Mouse (Mus musculus): ENCODE data around the gene Isl2.

Isl2 gene

DNA sequence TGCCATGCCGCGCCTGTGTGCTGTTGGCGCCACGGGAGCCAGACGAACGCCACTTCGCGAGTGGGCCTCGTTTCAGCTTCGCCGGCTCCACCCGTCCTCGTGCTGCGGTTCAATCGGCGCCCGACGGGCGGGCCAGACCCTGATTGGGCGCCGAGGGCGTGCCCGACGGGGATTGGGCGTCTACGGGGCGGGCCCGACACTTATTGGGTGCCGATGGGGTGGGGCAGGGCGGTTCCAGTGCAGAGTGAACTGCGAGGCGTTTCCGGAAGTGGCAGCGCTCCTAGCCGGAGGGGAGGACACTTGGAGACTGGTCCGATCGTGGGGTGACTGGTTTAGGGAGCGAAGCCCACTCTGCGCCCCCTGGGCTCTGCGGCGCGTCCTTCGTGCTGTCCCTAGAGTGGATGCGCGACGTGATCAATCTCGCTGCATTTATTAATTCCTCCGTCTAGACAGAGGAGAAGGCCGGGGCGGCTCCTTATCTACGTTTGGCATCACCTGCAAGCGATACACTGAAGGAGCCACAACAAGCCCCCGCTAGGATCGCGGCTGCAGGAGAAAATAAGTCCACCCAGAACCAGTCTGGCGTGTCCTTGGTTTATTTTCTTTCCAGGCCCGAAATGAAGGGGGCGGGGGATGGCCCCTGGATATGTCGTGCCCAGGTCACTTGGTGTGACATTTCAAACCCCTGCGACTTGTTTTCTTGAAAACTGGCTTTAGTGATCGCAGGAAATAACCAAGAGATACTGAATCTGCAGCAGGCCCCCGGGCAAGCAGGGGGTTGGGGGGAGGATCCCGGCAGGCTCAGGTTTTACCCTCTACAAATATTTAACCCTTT lies 7.9 kb downstream of the Isl2 start:
- DNase-seq (ENCODE audit: extremely low spot score, low spot score) = peak; percentile 55

DNA sequence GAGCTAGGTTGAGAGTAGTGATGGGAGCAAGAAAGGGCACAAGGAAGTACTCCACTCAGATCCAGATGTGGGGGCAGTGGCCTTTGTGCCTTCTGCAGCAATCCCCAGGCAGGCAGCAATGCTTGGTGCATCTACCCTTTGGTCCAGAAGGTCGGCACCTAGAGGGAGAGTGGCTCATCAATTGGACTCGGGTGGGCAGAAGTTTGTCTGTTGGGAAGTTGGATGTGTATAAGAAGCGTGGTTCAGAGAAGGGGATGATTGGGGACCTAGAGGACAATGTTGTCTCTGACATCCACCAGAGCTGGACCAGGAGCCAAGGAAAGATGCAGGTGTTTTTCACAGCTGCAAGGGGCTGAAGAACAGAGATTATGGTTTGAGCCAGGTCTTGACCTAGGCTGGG lies 10.4 kb downstream of the Isl2 start:
- no peak for DNase-seq (ENCODE audit: extremely low spot score, low spot score)

DNA sequence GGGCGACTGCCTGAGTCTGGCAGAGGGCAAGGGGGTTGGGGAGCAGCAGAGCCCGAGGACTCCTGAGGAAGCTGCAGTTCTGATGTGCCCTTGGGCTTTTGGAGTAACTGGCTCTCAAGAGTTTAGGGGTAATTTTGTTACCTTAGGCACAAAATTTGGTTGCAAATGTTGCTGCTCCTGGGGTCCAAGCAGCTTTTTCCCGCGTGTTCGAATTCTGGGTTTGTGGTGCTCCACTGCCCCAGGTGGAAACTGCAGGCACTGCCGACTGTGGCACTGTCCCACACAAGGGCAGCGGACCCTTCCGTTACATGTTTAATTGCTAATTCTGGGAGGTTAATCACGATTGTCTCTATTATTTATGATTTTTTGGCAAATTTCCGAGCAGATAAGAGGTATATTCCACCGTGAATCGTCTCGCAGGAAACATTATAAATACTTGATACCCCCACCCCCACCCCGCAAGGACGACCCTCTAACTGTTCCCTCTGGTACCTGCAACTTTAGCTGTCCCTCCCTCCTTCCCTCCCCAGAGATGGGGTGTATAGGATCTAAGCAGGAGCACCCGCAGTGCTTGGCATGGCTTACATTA lies 10.9 kb downstream of the Isl2 start:
- peak; percentile 29 for DNase-seq (ENCODE audit: extremely low spot score, low spot score)

DNA sequence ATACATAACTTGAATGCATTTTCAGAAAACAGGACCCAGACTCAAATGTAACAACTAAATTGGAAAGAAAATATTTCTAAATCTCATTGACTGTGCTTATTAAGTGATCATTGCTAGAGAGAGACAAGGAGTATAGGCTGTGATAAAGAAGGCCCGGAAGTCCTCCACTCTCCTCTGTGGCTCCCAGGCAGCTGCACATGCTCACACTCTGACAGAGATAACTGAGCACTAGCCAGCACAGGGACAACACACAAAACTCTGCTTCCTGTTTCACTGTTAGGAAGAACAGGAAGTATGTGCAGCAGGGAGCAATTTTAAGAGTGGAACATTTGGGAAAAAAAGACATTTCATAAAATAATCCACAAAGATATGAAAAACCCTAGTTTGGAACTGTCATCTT lies 16.5 kb downstream of the Isl2 start:
- no peak for DNase-seq (ENCODE audit: extremely low spot score, low spot score)

DNA sequence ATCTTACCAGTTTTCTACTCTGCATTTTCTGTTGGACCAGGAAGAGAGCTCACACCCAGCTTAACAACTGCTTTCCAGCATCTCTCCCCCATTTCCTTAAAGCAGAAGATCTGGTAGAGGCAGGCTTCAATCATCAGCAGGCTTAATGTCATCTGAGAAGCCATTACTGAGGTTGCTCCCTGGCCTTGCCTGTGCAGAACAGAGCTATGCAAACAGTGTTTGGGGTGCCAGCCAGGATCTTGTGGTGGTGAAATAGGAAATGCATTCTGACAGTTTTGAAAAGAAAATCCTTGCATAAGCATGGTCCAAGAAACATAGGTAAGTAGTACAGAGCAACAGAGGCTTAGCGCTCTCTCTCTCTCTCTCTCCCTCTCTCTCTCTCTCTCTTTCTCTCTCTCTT lies 22.5 kb downstream of the Isl2 start:
- DNase-seq (ENCODE audit: extremely low spot score, low spot score) = no peak

DNA sequence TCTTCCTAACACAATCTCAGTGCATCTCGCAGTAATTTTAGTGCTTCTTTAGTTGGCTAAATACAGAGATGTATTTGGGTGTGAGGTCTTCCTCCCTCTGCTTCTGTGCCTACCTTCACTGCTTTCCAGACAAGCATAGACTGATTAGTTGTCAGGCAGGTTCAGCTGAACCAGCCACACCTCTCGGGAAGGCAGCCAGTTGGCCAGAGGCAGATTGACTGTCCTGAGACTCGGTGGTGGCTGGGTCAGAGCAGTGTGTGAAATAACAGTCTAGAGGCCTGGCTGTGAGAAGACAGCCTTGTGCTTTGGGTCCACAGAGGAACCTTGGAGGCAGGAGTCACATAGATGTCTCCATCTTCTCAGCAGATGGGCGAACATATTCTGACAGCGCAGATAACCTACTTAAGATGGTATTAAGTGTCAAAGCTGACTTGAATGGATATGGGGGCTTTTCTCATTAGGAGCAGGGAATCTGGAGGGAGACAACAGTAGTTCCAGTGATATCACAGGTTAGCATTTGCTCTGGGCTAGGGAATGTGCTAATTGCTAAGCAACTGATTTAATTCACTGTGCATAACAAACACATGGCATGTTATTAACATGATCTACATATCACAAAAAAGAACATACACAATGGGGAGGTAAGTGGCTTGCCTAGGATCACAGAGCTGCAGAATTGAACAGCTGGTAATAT lies 30.1 kb downstream of the Isl2 start:
- DNase-seq (ENCODE audit: extremely low spot score, low spot score) = no peak

DNA sequence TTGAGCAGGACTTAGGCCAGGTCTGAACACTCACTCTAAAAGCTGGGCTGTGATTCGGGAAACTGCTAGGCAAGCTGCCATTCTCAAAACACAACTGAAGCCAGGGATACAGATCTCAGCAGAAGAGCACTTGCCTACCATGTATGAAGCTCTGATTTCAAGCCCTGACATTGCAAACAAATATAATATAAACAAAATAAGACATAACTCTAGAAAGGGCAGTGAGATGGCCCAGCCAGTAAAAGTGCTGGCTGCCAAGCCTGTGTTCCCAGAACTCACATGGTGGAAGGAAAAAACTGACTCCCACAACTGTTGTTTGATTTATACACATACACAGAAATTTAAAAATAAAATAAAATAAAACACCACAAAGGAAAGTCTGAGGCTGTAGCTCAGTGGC lies 32.6 kb downstream of the Isl2 start:
- no peak for DNase-seq (ENCODE audit: extremely low spot score, low spot score)

DNA sequence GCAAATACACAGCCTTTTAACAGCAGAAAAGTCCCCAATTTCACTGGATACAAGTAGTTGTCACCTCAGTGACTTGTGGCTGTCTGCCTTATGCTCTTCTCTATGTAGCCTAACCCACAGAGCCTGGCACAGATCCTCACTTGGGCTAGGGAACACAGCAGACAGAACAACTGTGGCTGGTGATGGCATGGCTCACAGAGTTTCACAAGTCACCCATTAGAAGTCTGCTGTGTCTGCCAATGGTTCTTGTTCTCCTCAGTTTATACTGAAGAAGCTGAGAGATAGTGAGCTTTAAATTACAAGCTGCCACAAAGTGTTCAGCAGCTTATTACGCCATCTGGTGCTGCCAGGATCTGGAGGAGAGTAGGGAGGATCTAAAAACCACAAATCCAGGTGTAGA lies 38.1 kb downstream of the Isl2 start:
- no peak for DNase-seq (ENCODE audit: extremely low spot score, low spot score)

DNA sequence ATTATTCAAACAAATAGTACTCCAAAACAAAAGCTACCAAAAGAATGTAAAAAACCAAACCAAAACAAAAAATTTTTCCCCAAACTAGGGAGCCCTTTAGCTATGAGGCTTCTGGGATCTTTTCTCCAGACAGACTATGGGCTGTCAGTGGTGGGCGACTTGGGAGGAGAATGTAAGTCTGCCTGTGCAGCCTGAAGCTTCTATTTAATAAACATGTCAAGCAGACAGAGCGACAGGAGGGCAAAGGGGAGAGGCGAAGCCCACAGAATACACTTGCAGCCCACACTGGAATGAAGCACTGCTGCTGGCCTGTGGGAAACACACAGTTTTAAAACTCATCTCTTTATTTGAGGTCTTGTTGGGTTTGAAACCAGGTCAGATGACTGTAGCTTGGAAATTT lies 42.9 kb downstream of the Isl2 start:
- DNase-seq (ENCODE audit: extremely low spot score, low spot score) = no peak

DNA sequence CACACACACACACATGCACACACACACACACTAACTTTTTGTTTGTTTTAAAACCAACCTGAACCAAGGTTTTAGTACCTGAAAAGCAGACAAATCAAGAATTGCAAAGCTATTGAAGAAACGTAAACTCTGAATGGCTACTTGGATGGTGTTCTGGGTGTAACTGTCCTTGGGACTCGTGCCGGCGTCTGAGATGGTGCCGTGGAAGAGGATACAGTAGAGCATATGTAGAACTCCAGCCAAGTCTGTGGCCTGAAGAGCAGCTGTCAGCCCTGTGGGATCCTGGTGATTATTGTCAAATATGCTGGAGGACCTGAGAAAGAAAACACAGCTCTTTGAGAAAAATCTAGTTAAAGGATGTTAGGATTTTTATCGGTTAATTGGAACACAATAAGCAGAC lies 47.7 kb downstream of the Isl2 start:
- no peak for DNase-seq (ENCODE audit: extremely low spot score, low spot score)

Data from neural tube, embryonic 10.5 days (tissue).